8 mouse cellular contexts compared by ENCODE assay signal in the genomic region with DNA sequence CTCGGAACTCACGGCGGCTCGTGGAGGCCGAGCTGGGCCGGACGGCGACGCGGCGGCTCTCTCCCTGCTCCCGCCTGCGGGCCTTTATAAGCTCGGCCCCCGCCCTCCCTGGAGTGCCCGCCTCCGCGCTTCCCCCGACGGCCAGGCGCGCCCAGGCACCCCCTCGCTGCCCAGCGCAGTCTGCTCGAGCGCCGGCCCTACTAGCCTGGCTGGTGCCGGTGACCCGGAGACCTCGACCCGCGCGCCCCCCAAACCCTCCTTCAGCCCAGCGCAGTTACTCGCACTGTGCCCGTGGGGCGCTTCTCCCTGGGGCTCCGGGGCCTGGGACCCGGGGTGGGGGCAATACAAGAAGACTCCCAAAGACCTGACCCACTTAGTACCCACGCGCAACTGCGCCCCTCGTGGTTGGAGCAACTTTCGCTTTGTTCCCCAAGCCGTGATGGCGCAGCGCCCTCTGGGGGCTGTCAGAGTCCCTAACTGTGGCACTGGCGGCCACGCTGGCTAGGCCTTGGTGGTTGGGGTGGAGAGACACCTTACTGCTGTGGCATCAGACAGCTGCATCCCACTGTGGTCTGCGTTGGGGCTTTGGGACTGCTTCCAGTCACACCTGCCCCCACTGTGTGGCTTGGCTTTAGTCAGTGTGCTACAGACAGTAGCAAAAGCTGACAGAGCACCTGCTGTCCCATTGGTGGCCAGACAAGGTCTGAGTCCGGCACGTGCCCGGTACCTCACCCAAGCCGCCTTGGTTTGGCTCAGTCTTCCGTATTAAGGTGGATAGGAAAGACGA. TPM values are rescaled to one million over a fixed set of nuclear protein-coding genes. Genes with fewer than 3 reads are reported as not detected.
A peak's percentile ranks its signal among the peaks of the same experiment; 100 is the strongest.
DNase-seq lines count a peak whose midpoint lies in the region; ATAC-seq and TF ChIP-seq lines count a peak whose summit lies in the region.

Piezo1 (minus strand) TSS at position 65 of the 787 bp plus-strand sequence.

- H3K9me3 ChIP-seq in heart, embryonic 11.5 days (replicated peaks; ENCODE audit: control insufficient read depth, low read length): no peaks in the 10 kb centered on the region
- no peaks in the 10 kb centered on the region for H3K9me3 ChIP-seq in kidney, embryonic 15.5 days (replicated peaks)
- no peaks in the 10 kb centered on the region for H3K9me3 ChIP-seq in liver, embryonic 11.5 days (ENCODE audit: control insufficient read depth, low read length)

- H3ac ChIP-seq in myocyte (ENCODE audit: control insufficient read depth, insufficient read length): peak within 1 kb of the TSS; percentile 77

- peaks cover 40% of the 10 kb centered on the region for H3K79me2 ChIP-seq in myocyte (ENCODE audit: control insufficient read depth, insufficient read depth)

- H3K36me3 ChIP-seq in heart, embryonic 11.5 days (ENCODE audit: control insufficient read depth, insufficient read depth, low read length): no peaks in the 10 kb centered on the region; the same call in 1 of the 2 replicates
- no peaks in the 10 kb centered on the region for H3K36me3 ChIP-seq in kidney, embryonic 15.5 days
- no peaks in the 10 kb centered on the region for H3K36me3 ChIP-seq in liver, embryonic 11.5 days (ENCODE audit: control insufficient read depth, insufficient read depth, low read length)
- peaks cover 3% of the 10 kb centered on the region for H3K36me3 ChIP-seq in myocyte (ENCODE audit: control insufficient read depth, insufficient read depth)
- H3K36me3 ChIP-seq in splenic B cell, adult 2 months (ENCODE audit: control insufficient read depth, insufficient read depth, low read length, poor library complexity, severe bottlenecking): no peaks in the 10 kb centered on the region

- peak; percentile 95 for TF ChIP-seq POLR2A in myocyte (IDR thresholded peaks at IDR 0.05; ENCODE audit: insufficient read length, low read depth)

- H3K27ac ChIP-seq in heart, embryonic 11.5 days (ENCODE audit: low read depth, low read length): peak within 1 kb of the TSS; percentile 93
- peak within 1 kb of the TSS; percentile 89 for H3K27ac ChIP-seq in kidney, embryonic 15.5 days
- peak within 1 kb of the TSS; percentile 89 for H3K27ac ChIP-seq in liver, embryonic 11.5 days (ENCODE audit: low read depth, low read length)

- H3K9ac ChIP-seq in heart, embryonic 11.5 days (ENCODE audit: low read depth, low read length): peak within 1 kb of the TSS; percentile 98
- peak within 1 kb of the TSS; percentile 69 for H3K9ac ChIP-seq in kidney, embryonic 15.5 days
- H3K9ac ChIP-seq in liver, embryonic 11.5 days (ENCODE audit: low read depth, low read length): peak within 1 kb of the TSS; percentile 95

- H3K4me3 ChIP-seq in heart, embryonic 11.5 days (ENCODE audit: low read depth, low read length): peak within 1 kb of the TSS; percentile 87
- peak within 1 kb of the TSS; percentile 64 for H3K4me3 ChIP-seq in kidney, embryonic 15.5 days (replicated peaks)
- peak within 1 kb of the TSS; percentile 85 for H3K4me3 ChIP-seq in liver, embryonic 11.5 days (ENCODE audit: low read depth, low read length)
- peak within 1 kb of the TSS; percentile 86 for H3K4me3 ChIP-seq in myocyte

- WGBS in heart, embryonic 11.5 days (ENCODE audit: insufficient replicate concordance): 9% methylated on average over 56 of the region's 56 CpGs
- WGBS in kidney, embryonic 15.5 days: 10% methylated on average over 55 of the region's 56 CpGs
- WGBS in liver, embryonic 11.5 days: 10% methylated on average over 55 of the region's 56 CpGs

- H3K4me2 ChIP-seq in heart, embryonic 11.5 days: peak within 1 kb of the TSS; percentile 90
- peak within 1 kb of the TSS; percentile 84 for H3K4me2 ChIP-seq in kidney, embryonic 15.5 days
- H3K4me2 ChIP-seq in liver, embryonic 11.5 days: peak within 1 kb of the TSS; percentile 85
- peak within 1 kb of the TSS; percentile 97 for H3K4me2 ChIP-seq in myocyte (ENCODE audit: low read depth)

- ATAC-seq in erythroblast, adult 5-6 weeks (replicated peaks; ENCODE audit: low FRiP score, poor library complexity, severe bottlenecking): peak; percentile 72
- ATAC-seq in heart, embryonic 11.5 days (replicated peaks; ENCODE audit: insufficient number of reproducible peaks, low FRiP score, low TSS enrichment): peak; percentile 82
- ATAC-seq in kidney, embryonic 15.5 days (replicated peaks; ENCODE audit: low FRiP score): peak; percentile 63
- ATAC-seq in liver, embryonic 11.5 days (replicated peaks; ENCODE audit: low FRiP score): peak; percentile 81

- H3K4me1 ChIP-seq in heart, embryonic 11.5 days (ENCODE audit: control insufficient read depth, insufficient read depth, low read length): peaks cover 40% of the 10 kb centered on the region
- peaks cover 58% of the 10 kb centered on the region for H3K4me1 ChIP-seq in kidney, embryonic 15.5 days
- peaks cover 42% of the 10 kb centered on the region for H3K4me1 ChIP-seq in liver, embryonic 11.5 days (replicated peaks; ENCODE audit: control insufficient read depth, insufficient read depth, low read length)

- peak; percentile 95 for DNase-seq in 416B (ENCODE audit: low read depth)
- DNase-seq in adrenal gland, postnatal 36 days: peak; percentile 93 to 95
- DNase-seq in liver, embryonic 11.5 days (ENCODE audit: low spot score): peak; percentile 96
- peak; percentile 96 for DNase-seq in splenic B cell, adult 2 months (ENCODE audit: low read depth, low spot score)

- H3K27me3 ChIP-seq in heart, embryonic 11.5 days (ENCODE audit: control insufficient read depth, insufficient read depth, low read length): no peaks in the 10 kb centered on the region
- H3K27me3 ChIP-seq in kidney, embryonic 15.5 days: no peaks in the 10 kb centered on the region
- no peaks in the 10 kb centered on the region for H3K27me3 ChIP-seq in liver, embryonic 11.5 days (replicated peaks; ENCODE audit: control insufficient read depth, insufficient read depth, low read length)
- H3K27me3 ChIP-seq in myocyte (ENCODE audit: control insufficient read depth, insufficient read depth, insufficient read length): no peaks in the 10 kb centered on the region
- H3K27me3 ChIP-seq in splenic B cell, adult 2 months (ENCODE audit: control insufficient read depth, insufficient read depth, low read length, poor library complexity, severe bottlenecking): no peaks in the 10 kb centered on the region

TF ChIP-seq in myocyte, 11 proteins besides CTCF, POLR2A, EP300 and RAD21:
- TF ChIP-seq MYOG (IDR thresholded peaks at IDR 0.05; ENCODE audit: control insufficient read depth in 1 of 3, insufficient read depth in 1 of 3, insufficient read length in 2 of 3, low read depth in 2 of 3) (peak; percentile 31 to 94 (median 78)), REST (IDR thresholded peaks at IDR 0.05; ENCODE audit: insufficient read depth, insufficient read length) (no peak), MAX (IDR thresholded peaks at IDR 0.05; ENCODE audit: low read depth) (no peak), TCF3 (IDR thresholded peaks at IDR 0.05; ENCODE audit: insufficient read length, low read depth) (peak; percentile 50), E2F4 (IDR thresholded peaks at IDR 0.05; ENCODE audit: insufficient read depth) (no peak), USF1 (IDR thresholded peaks at IDR 0.05; ENCODE audit: low read depth) (no peak), MYOD1 (IDR thresholded peaks at IDR 0.05; ENCODE audit: control insufficient read depth in 1 of 3, insufficient read length in 2 of 3, low read depth in 2 of 3) (peak in 2 of 3 experiments; percentile 84 to 92), POLR2AphosphoS2 (IDR thresholded peaks at IDR 0.05; ENCODE audit: insufficient read length, low read depth) (peak; percentile 94), SRF (IDR thresholded peaks at IDR 0.05; ENCODE audit: control insufficient read depth, insufficient read length, low read depth) (no peak), TCF12 (IDR thresholded peaks at IDR 0.05; ENCODE audit: insufficient read depth, poor library complexity, severe bottlenecking) (peak; percentile 16), CEBPB (IDR thresholded peaks at IDR 0.05; ENCODE audit: insufficient read depth, poor library complexity, severe bottlenecking) (no peak)

RNA-seq across cellular contexts. Expression of gene Piezo1, which starts in this region (rescaled TPM):
- total RNA-seq in adrenal gland, postnatal 36 days (2021): 10 to 100 TPM; 19.5 to 24.7 TPM
- total RNA-seq in erythroblast, adult 5-6 weeks (2015; ENCODE audit: low replicate concordance): 12.1 and 17.1 TPM in 2 replicates
- total RNA-seq in erythroblast, adult 5-6 weeks (2017; ENCODE audit: low replicate concordance): 14.7 and 23.0 TPM in 2 replicates
- 17.4 and 19.4 TPM in 2 replicates for polyA plus RNA-seq in heart, embryonic 11.5 days (2014; fragmentation: Nextera tagmentation; extraction: Ambion mirVana)
- 13.2 and 17.8 TPM in 2 replicates for polyA plus RNA-seq in kidney, embryonic 15.5 days (2015; fragmentation: Nextera tagmentation; extraction: Ambion mirVana)
- 29.7 and 45.8 TPM in 2 replicates for polyA plus RNA-seq in liver, embryonic 11.5 days (2014; fragmentation: Nextera tagmentation; extraction: Ambion mirVana)
- polyA plus RNA-seq in myocyte (2012; fragmentation: generic; extraction: Trizol): 156 TPM

Comparison
In these comparisons a context has a peak if more than half of its experiments do, and no peak if none do; other contexts are left out.
1. Peak in every context shown above with its lines: DNase-seq, ATAC-seq, H3K4me3 ChIP-seq and H3K27ac ChIP-seq.